8 mouse cellular contexts compared by ENCODE assay signal in genomic region chr10:77627497-77627896, GRCm38 (mm10). TPM values are rescaled to one million over a fixed set of nuclear protein-coding genes. Genes with fewer than 3 reads are reported as not detected.
DNase-seq lines count a peak whose midpoint lies in the region; ATAC-seq and TF ChIP-seq lines count a peak whose summit lies in the region.

No protein-coding gene starts in this region.

- peak; percentile 92 for TF ChIP-seq CTCF in E14TG2a.4 (conservative IDR thresholded peaks at IDR 0.05; ENCODE audit: low read length)
- TF ChIP-seq CTCF in lung, embryonic 14.5 days (IDR thresholded peaks at IDR 0.05; ENCODE audit: low read depth), result peak; percentile 97

- no peak overlapping the region for H3K4me3 ChIP-seq in E14TG2a.4 (replicated peaks; ENCODE audit: low read length)
- H3K4me3 ChIP-seq in forebrain, embryonic 13.5 days, result no peak overlapping the region
- no peak overlapping the region for H3K4me3 ChIP-seq in lung, embryonic 14.5 days (ENCODE audit: low read depth, low read length)
- no peak overlapping the region for H3K4me3 ChIP-seq in neural tube, embryonic 15.5 days (replicated peaks)

- H3K4me2 ChIP-seq in forebrain, embryonic 13.5 days, result no peak overlapping the region
- H3K4me2 ChIP-seq in lung, embryonic 14.5 days, result no peak overlapping the region
- no peak overlapping the region for H3K4me2 ChIP-seq in neural tube, embryonic 15.5 days

- no peaks in the 10 kb centered on the region for H3K27me3 ChIP-seq in E14TG2a.4 (ENCODE audit: insufficient read depth, low read length)
- H3K27me3 ChIP-seq in forebrain, embryonic 13.5 days, result no peaks in the 10 kb centered on the region
- H3K27me3 ChIP-seq in lung, embryonic 14.5 days (ENCODE audit: insufficient read depth, low read length), result no peaks in the 10 kb centered on the region
- H3K27me3 ChIP-seq in neural tube, embryonic 15.5 days (replicated peaks), result no peaks in the 10 kb centered on the region

- ATAC-seq in forebrain, embryonic 13.5 days, result peak; percentile 78
- ATAC-seq in lung, embryonic 14.5 days (ENCODE audit: insufficient read depth), result peak; percentile 52; the same call in 1 of the 2 replicates
- peak; percentile 70; the same call in 1 of the 2 replicates for ATAC-seq in neural tube, embryonic 15.5 days (ENCODE audit: low FRiP score)

- no peaks in the 10 kb centered on the region for H3K9me3 ChIP-seq in E14TG2a.4 (ENCODE audit: low read length)
- no peaks in the 10 kb centered on the region for H3K9me3 ChIP-seq in forebrain, embryonic 13.5 days (replicated peaks)
- no peaks in the 10 kb centered on the region for H3K9me3 ChIP-seq in lung, embryonic 14.5 days (ENCODE audit: low read depth, low read length)
- H3K9me3 ChIP-seq in neural tube, embryonic 15.5 days (replicated peaks), result no peaks in the 10 kb centered on the region

- H3K4me1 ChIP-seq in E14TG2a.4 (replicated peaks; ENCODE audit: low read depth, low read length), result peaks cover 63% of the 10 kb centered on the region
- H3K4me1 ChIP-seq in forebrain, embryonic 13.5 days, result peaks cover 36% of the 10 kb centered on the region
- H3K4me1 ChIP-seq in lung, embryonic 14.5 days (ENCODE audit: insufficient read depth), result peaks cover 8% of the 10 kb centered on the region; the same call in 1 of the 2 replicates
- peaks cover 44% of the 10 kb centered on the region for H3K4me1 ChIP-seq in neural tube, embryonic 15.5 days

- H3K27ac ChIP-seq in forebrain, embryonic 13.5 days, result no peak overlapping the region
- H3K27ac ChIP-seq in lung, embryonic 14.5 days (ENCODE audit: low read depth), result no peak overlapping the region
- no peak overlapping the region for H3K27ac ChIP-seq in neural tube, embryonic 15.5 days (replicated peaks)

- no peak overlapping the region for H3K9ac ChIP-seq in forebrain, embryonic 13.5 days
- no peak overlapping the region for H3K9ac ChIP-seq in lung, embryonic 14.5 days
- H3K9ac ChIP-seq in neural tube, embryonic 15.5 days (replicated peaks), result no peak overlapping the region

- intact Hi-C loops in heart, postnatal 36 days (cut with DNase I), result loop anchor here (1.0 to 10.0 kb wide), 5 partner anchors 190 to 537 kb away; partner anchors contain the start of genes 1810043G02Rik, D10Jhu81e and Trpm2

- H3K36me3 ChIP-seq in E14TG2a.4 (ENCODE audit: insufficient read depth, low read length), result peaks cover 65% of the 10 kb centered on the region
- H3K36me3 ChIP-seq in forebrain, embryonic 13.5 days (ENCODE audit: poor library complexity, severe bottlenecking), result peaks cover 17% of the 10 kb centered on the region
- H3K36me3 ChIP-seq in lung, embryonic 14.5 days (ENCODE audit: insufficient read depth), result peaks cover 24% of the 10 kb centered on the region
- H3K36me3 ChIP-seq in neural tube, embryonic 15.5 days, result peaks cover 6% of the 10 kb centered on the region; the same call in 1 of the 2 replicates

- peak; percentile 83 for DNase-seq in c-Kit-positive CD71-positive TER-119-negative erythroid progenitor cells, embryonic 14.5 days (ENCODE audit: low read depth)
- peak; percentile 89 for DNase-seq in heart, postnatal 36 days
- DNase-seq in layer of hippocampus, adult 11-12 months (ENCODE audit: low spot score), result peak; percentile 90
- peak; percentile 90 for DNase-seq in lung, embryonic 14.5 days
- peak; percentile 44 to 60 for DNase-seq in thymus, adult 18-20 months

- WGBS in forebrain, embryonic 13.5 days, result 37% methylated on average over 2 of the region's 2 CpGs
- 45% methylated on average over 2 of the region's 2 CpGs for WGBS in lung, embryonic 14.5 days
- WGBS in neural tube, embryonic 15.5 days, result 39% methylated on average over 2 of the region's 2 CpGs

RNA-seq across cellular contexts. Expression of gene Ube2g2, which starts 5.4 kb away (rescaled TPM):
- 103 and 115 TPM in 2 replicates for polyA plus RNA-seq in forebrain, embryonic 13.5 days (2015; fragmentation: Nextera tagmentation; extraction: Ambion mirVana)
- 10 to 100 TPM; 65.2 to 73.4 TPM for total RNA-seq in heart, postnatal 36 days (2021)
- 47.9 and 50.9 TPM in 2 replicates for polyA plus RNA-seq in lung, embryonic 14.5 days (2014; fragmentation: Nextera tagmentation; extraction: Ambion mirVana)
- polyA plus RNA-seq in neural tube, embryonic 15.5 days (2015; fragmentation: Nextera tagmentation; extraction: Ambion mirVana), result 77.1 and 79.6 TPM in 2 replicates

RNA-seq across cellular contexts. Expression of gene Gm49325, which starts 21.5 kb away (rescaled TPM):
- 2.3 TPM in 1 of 2 replicates, not detected in the other for polyA plus RNA-seq in forebrain, embryonic 13.5 days (2015; fragmentation: Nextera tagmentation; extraction: Ambion mirVana)
- total RNA-seq in heart, postnatal 36 days (2021), result 10 to 100 TPM; 10.6 to 17.6 TPM
- polyA plus RNA-seq in lung, embryonic 14.5 days (2014; fragmentation: Nextera tagmentation; extraction: Ambion mirVana), result 3.0 and 3.5 TPM in 2 replicates
- 1.4 and 2.4 TPM in 2 replicates for polyA plus RNA-seq in neural tube, embryonic 15.5 days (2015; fragmentation: Nextera tagmentation; extraction: Ambion mirVana)

RNA-seq across cellular contexts. Expression of gene Sumo3, which starts 21.6 kb away (rescaled TPM):
- polyA plus RNA-seq in forebrain, embryonic 13.5 days (2015; fragmentation: Nextera tagmentation; extraction: Ambion mirVana), result 329 and 347 TPM in 2 replicates
- total RNA-seq in heart, postnatal 36 days (2021), result 10 to 100 TPM; 52.9 to 58.9 TPM
- polyA plus RNA-seq in lung, embryonic 14.5 days (2014; fragmentation: Nextera tagmentation; extraction: Ambion mirVana), result 329 and 337 TPM in 2 replicates
- polyA plus RNA-seq in neural tube, embryonic 15.5 days (2015; fragmentation: Nextera tagmentation; extraction: Ambion mirVana), result 275 and 286 TPM in 2 replicates

RNA-seq across cellular contexts. Expression of gene Pttg1ip, which starts 46.0 kb away (rescaled TPM):
- polyA plus RNA-seq in forebrain, embryonic 13.5 days (2015; fragmentation: Nextera tagmentation; extraction: Ambion mirVana), result 57.8 and 63.6 TPM in 2 replicates
- total RNA-seq in heart, postnatal 36 days (2021), result 100 to 1,000 TPM; 137 to 138 TPM
- 109 and 112 TPM in 2 replicates for polyA plus RNA-seq in lung, embryonic 14.5 days (2014; fragmentation: Nextera tagmentation; extraction: Ambion mirVana)
- 73.9 and 91.7 TPM in 2 replicates for polyA plus RNA-seq in neural tube, embryonic 15.5 days (2015; fragmentation: Nextera tagmentation; extraction: Ambion mirVana)

RNA-seq across cellular contexts. Expression of gene Tspear, which starts 58.9 kb away (rescaled TPM):
- polyA plus RNA-seq in forebrain, embryonic 13.5 days (2015; fragmentation: Nextera tagmentation; extraction: Ambion mirVana), result 0.64 and 0.65 TPM in 2 replicates
- not detected for total RNA-seq in heart, postnatal 36 days (2021)
- polyA plus RNA-seq in lung, embryonic 14.5 days (2014; fragmentation: Nextera tagmentation; extraction: Ambion mirVana), result 0.11 and 0.22 TPM in 2 replicates
- polyA plus RNA-seq in neural tube, embryonic 15.5 days (2015; fragmentation: Nextera tagmentation; extraction: Ambion mirVana), result 1.6 and 1.9 TPM in 2 replicates
